Mouse (Mus musculus) cerebellum, adult 9-11 months (tissue): ENCODE data around the gene Bet1.

ENCODE experiments used
- DNase-seq: peaks from one replicate; pipeline ENCODE4 v3.0.0; 2022

The Bet1 gene

DNA sequence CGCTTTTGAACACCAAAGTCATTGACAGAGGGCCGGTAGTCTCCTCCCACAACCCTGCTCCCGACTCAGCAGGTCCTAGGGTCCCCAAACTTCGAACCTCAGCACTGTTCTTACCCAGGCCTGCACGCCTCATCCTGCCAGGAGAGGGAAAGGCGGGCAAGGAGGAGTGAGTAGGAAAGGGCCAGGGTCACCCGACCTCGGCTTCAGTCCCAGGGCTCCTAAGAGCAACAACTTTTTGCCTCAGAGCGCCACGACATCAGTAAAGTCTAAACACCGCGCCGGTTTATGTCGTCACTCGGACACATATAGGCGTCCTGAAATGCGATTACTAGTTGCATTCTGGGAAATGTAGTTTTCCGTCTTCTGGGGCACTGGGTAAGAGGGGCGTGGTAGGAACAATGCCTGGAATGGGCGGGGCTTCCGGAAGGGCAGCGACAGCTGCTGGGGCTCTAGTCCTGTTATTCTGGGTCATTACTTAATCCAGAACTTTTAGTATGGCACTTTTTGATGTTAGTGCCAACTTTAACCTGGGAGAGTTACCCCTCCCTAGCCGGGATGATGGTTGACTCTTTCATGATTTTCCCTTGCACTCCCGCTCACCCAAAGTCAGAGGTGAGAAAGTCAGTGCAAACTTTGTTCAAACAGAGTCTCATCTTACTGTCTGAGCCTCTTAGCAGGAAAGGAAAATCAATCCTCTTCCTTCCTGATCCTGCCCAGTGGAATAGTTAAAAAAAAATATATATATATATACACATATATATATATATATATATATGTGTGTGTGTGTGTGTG is at the start of gene Bet1:
TSS of gene Bet1 (minus strand) at position 310 of the 792 bp plus-strand sequence.
- peak; percentile 88 for DNase-seq

DNA sequence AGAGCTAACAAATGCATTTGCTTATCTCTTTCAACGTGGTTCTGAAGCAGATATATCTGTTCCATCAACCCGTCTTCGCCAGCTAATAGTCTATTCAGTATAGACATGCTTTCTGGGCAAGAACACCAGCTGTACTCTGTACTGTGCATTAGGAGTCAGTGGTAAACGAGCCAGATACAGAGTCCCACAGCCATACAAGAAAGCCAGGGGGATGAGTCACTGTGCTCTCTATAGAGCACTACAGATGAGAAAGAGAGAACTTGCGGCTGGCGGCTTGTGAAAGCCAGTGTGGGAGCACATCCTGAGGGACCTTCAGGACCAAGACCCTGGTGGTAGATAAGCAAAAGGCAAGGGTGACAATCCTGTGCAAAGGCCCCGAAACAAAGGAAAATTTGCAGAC is 45.5 kb upstream of the Bet1 start:
- no peak for DNase-seq

DNA sequence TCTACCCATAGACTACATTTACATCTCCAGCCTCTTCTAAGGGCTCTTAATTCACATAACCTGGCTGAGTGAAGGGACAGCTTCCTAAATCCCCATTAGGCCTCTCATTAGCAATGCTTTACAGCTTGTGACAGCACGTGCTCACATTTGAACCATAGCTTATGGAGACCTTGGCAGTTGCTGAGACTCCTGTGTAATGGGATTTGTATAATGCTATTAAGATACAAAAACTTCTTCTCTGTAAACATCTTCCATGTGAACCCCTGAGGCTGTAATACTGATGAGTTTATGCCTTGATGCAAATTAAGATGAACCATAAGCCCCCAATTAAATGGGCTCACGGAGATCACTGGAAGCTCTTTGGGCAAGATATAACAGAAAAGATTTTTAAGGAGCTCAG is 44.4 kb upstream of the Bet1 start:
- DNase-seq, result no peak

DNA sequence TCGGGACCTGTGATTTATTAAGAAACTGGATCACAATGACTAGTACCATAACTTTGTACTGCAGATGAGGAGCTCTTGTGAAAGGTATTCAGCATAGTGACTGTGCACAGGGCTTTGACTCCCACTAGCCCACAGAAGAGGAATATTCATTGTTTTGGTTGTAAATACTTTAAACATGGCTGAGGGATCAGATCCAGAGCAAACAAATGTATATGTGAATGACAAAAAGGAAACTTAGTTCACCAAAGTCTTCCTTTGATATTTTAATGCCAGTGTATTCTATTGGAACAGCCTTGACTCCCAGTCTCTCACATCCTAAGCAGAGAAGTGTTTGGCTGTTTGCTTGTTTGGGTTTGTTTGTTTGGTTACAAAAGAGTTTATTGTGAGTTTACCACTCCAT is 31.8 kb upstream of the Bet1 start:
- no peak for DNase-seq

GRCm38 (mm10) chr6:4090423-4090822 is 3.7 kb upstream of the Bet1 start:
- DNase-seq, result no peak

- no peak for DNase-seq
These were observed 14.5 kb downstream of the Bet1 start for GRCm38 (mm10) chr6:4072281-4072680.

- DNase-seq, result no peak
These were observed 17.1 kb downstream of the Bet1 start for GRCm38 (mm10) chr6:4069714-4070113.

GRCm38 (mm10) chr6:4054387-4054786 is 32.4 kb downstream of the Bet1 start:
- no peak for DNase-seq

GRCm38 (mm10) chr6:4052843-4053242 is 33.9 kb downstream of the Bet1 start:
- no peak for DNase-seq

- DNase-seq, result no peak
These were observed 39.6 kb downstream of the Bet1 start for GRCm38 (mm10) chr6:4047200-4047599.

- DNase-seq, result no peak
These were observed 45.0 kb downstream of the Bet1 start for GRCm38 (mm10) chr6:4041821-4042220.

DNA sequence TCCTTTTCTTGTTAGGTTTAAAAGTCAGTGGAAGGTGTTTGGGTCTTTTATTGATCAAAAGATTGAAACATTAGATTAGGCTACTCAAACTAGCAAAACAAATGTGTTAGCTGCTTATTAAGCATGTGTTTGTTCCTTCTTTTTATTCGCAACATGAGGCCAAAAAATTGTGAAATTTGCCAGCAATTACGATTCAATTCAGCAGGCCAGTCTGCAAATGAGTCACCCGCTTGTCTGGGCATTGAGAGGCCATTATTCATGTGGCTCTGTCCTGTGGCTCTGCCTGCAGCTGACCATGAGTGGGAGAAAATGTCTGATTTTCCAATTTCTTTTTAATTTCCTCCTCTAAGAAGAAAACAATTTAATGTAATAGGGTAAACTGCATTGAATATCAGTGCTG is 55.8 kb downstream of the Bet1 start:
- DNase-seq, result no peak
